8 mouse cellular contexts compared by ENCODE assay signal in genomic region chr8:11173284-11174191, GRCm38 (mm10).
DNase-seq lines count a peak whose midpoint lies in the region; ATAC-seq and TF ChIP-seq lines count a peak whose summit lies in the region.

No protein-coding gene starts in this region.

- no peaks in the 10 kb centered on the region for H3K9me3 ChIP-seq in hindbrain, embryonic 16.5 days (ENCODE audit: control insufficient read depth, low read length)
- no peaks in the 10 kb centered on the region for H3K9me3 ChIP-seq in liver, embryonic 11.5 days (ENCODE audit: control insufficient read depth, low read length)
- H3K9me3 ChIP-seq in midbrain, postnatal 0 days (ENCODE audit: low read length): no peaks in the 10 kb centered on the region

- no peak overlapping the region for H3K4me3 ChIP-seq in hindbrain, embryonic 16.5 days (ENCODE audit: low read length)
- H3K4me3 ChIP-seq in liver, embryonic 11.5 days (ENCODE audit: low read depth, low read length): no peak overlapping the region
- no peak overlapping the region for H3K4me3 ChIP-seq in midbrain, postnatal 0 days (ENCODE audit: low read depth, low read length)

- no peaks in the 10 kb centered on the region for H3K36me3 ChIP-seq in hindbrain, embryonic 16.5 days (ENCODE audit: control insufficient read depth, insufficient read depth, low read length)
- H3K36me3 ChIP-seq in liver, embryonic 11.5 days (ENCODE audit: control insufficient read depth, insufficient read depth, low read length): no peaks in the 10 kb centered on the region
- H3K36me3 ChIP-seq in midbrain, postnatal 0 days (ENCODE audit: insufficient read depth, low read length): no peaks in the 10 kb centered on the region

- no peaks in the 10 kb centered on the region; the same call in 1 of the 2 replicates for H3K4me1 ChIP-seq in hindbrain, embryonic 16.5 days (ENCODE audit: control insufficient read depth, insufficient read depth, low read depth, low read length)
- H3K4me1 ChIP-seq in liver, embryonic 11.5 days (replicated peaks; ENCODE audit: control insufficient read depth, insufficient read depth, low read length): no peaks in the 10 kb centered on the region
- no peaks in the 10 kb centered on the region for H3K4me1 ChIP-seq in midbrain, postnatal 0 days (ENCODE audit: insufficient read depth, low read length)

- no peak overlapping the region for H3K27ac ChIP-seq in hindbrain, embryonic 16.5 days (ENCODE audit: low read depth, low read length)
- H3K27ac ChIP-seq in liver, embryonic 11.5 days (ENCODE audit: low read depth, low read length): no peak overlapping the region
- no peak overlapping the region for H3K27ac ChIP-seq in midbrain, postnatal 0 days (ENCODE audit: low read depth, low read length)

- H3K27me3 ChIP-seq in hindbrain, embryonic 16.5 days (replicated peaks; ENCODE audit: control insufficient read depth, insufficient read depth, low read length): no peaks in the 10 kb centered on the region
- 0 out of 2 replicates have a peak, but pooled peaks cover 3% of the 10 kb centered on the region for H3K27me3 ChIP-seq in liver, embryonic 11.5 days (replicated peaks; ENCODE audit: control insufficient read depth, insufficient read depth, low read length)
- no peaks in the 10 kb centered on the region for H3K27me3 ChIP-seq in midbrain, postnatal 0 days (ENCODE audit: insufficient read depth, low read length)

- peak; percentile 83 for ATAC-seq in hindbrain, embryonic 16.5 days
- ATAC-seq in liver, embryonic 11.5 days (replicated peaks; ENCODE audit: low FRiP score): peak; percentile 43; the same call in 1 of the 2 replicates
- ATAC-seq in midbrain, postnatal 0 days (ENCODE audit: low FRiP score): peak; percentile 68

- TF ChIP-seq CTCF in midbrain, postnatal 0 days (IDR thresholded peaks at IDR 0.05): peak; percentile 80

- peak; percentile 48 for DNase-seq in right cerebral cortex, adult 18-20 months
- no peak for DNase-seq in right cerebral cortex, adult 2 months (ENCODE audit: low spot score in 2 of 2)
- DNase-seq in cerebellum, adult 9-11 months: peak; percentile 65
- peak; percentile 57 to 75 for DNase-seq in gastrocnemius, adult 8-10 months (ENCODE audit: low spot score in 2 of 2)
- no peak for DNase-seq in liver, embryonic 11.5 days (ENCODE audit: low spot score)
- DNase-seq in midbrain, postnatal 0 days (ENCODE audit: low spot score): peak; percentile 76
- peak; percentile 35 for DNase-seq in thymus, postnatal 4 days

- H3K9ac ChIP-seq in hindbrain, embryonic 16.5 days (ENCODE audit: low read depth, low read length): no peak overlapping the region
- H3K9ac ChIP-seq in liver, embryonic 11.5 days (ENCODE audit: low read depth, low read length): no peak overlapping the region
- no peak overlapping the region for H3K9ac ChIP-seq in midbrain, postnatal 0 days (replicated peaks; ENCODE audit: low read length, poor library complexity, severe bottlenecking)

- WGBS in hindbrain, embryonic 16.5 days: 62% methylated on average over 17 of the region's 17 CpGs
- 70% methylated on average over 17 of the region's 17 CpGs for WGBS in liver, embryonic 11.5 days
- WGBS in midbrain, postnatal 0 days: 65% methylated on average over 17 of the region's 17 CpGs

- H3K4me2 ChIP-seq in hindbrain, embryonic 16.5 days (ENCODE audit: low read length): no peak overlapping the region
- no peak overlapping the region for H3K4me2 ChIP-seq in liver, embryonic 11.5 days
- H3K4me2 ChIP-seq in midbrain, postnatal 0 days (ENCODE audit: low read depth, low read length, poor library complexity, severe bottlenecking): no peak overlapping the region

Comparison
In these comparisons a context has a peak if more than half of its experiments do, and no peak if none do; other contexts are left out.
1. DNase-seq: peak in right cerebral cortex, adult 18-20 months (single experiment), cerebellum, adult 9-11 months (single experiment), gastrocnemius, adult 8-10 months (2 of 2), midbrain, postnatal 0 days (single experiment) and thymus, postnatal 4 days (single experiment); none in right cerebral cortex, adult 2 months (0 of 2) and liver, embryonic 11.5 days (single experiment).
2. Peak in every context shown above with its lines, with median percentiles within 50 percentile points of each other: ATAC-seq.